Mouse (Mus musculus): Measurements from ENCODE around the gene Jhy. TPM values are rescaled to one million over a fixed set of nuclear protein-coding genes. Genes with fewer than 3 reads are reported as not detected.

Jhy gene
- polyA plus RNA-seq, 1 experiment from 2014 or later, result 0.09 TPM

DNA sequence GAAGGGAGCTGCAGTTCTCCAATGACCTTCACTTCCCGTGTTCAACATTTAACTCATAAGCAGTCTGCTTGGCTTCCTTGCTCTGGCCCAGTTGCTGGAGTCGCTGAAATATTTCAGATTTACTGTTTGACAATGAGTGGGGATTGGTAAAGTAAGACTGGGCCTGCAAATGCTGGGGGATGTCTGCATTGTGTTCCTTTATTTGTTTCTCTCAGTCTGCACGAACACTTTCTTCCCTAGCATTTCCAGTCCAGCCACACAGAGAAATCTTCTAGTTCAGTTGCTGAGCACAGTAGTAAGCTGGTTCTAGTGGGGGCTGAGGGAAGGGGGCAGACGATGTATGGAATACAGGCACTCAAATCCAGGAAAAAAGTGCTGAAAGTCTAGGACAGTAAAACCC, 89.0 kb downstream of the Jhy start:
- Histone ChIP-seq H3K4me2 (ENCODE audit: low read depth, low read length) (no peak overlapping the region), H3K4me3 (ENCODE audit: low read length) (no peak overlapping the region), H3K27me3 (replicated peaks; ENCODE audit: control insufficient read depth, insufficient read depth, low read length) (peaks cover 77% of the 10 kb centered on the region), H3K9ac (ENCODE audit: low read depth, low read length) (no peak overlapping the region), H3K4me1 (ENCODE audit: control insufficient read depth, insufficient read depth, low read length) (peaks cover 5% of the 10 kb centered on the region), H3K36me3 (ENCODE audit: control insufficient read depth, insufficient read depth, low read length) (no peaks in the 10 kb centered on the region), H3K27ac (ENCODE audit: low read length) (no peak overlapping the region), H3K9me3 (ENCODE audit: control insufficient read depth, low read length) (no peaks in the 10 kb centered on the region)
- ATAC-seq, result no peak
- WGBS, result 4% methylated on average over 4 of the region's 4 CpGs

DNA sequence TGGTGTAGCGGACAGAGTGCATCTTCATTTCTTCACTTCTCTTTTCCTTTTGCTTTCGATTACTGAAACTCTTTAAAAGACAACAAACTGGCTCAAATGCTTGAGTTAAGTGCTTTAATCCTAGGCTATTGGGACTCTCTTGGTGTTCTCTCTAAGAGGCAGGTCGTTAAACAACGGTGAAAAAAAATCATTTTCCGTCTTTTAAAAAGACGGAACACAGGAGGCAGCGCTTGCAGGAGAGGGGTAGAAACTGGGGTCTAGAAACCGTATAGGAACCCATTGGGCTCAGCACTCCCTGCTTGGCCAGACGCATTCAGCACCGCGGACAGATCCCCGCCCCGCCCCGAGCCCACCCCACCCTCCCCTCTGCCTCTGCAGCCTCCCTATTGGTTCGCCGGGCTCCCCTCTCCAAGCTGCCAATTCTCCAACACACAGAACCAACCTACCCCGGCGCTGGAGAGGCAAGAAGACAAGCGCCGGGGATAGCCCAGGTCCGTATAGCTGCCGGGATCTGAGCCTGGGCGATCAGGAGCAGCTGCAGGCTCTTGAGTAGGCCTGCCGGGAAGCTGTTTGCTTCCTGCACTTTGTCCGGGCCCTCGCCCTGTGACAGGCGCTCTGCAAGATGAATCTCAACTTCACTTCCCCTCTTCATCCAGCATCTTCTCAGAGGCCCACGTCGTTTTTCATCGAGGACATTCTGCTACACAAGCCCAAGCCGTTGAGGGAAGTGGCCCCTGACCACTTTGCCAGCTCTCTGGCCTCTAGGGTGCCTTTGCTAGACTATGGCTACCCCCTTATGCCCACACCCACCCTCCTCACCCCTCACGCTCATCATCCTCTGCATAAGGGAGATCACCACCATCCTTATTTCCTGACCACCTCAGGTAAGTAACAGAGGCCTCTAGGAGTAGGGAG, 90.1 kb downstream of the Jhy start, which contains the start of gene Bsx:
TSS of gene Bsx (plus strand) at position 572 of the 915 bp plus-strand sequence.
- 3% methylated on average over 31 of the region's 32 CpGs for WGBS
- Histone ChIP-seq H3K4me1 (ENCODE audit: control insufficient read depth, insufficient read depth, low read length) (peaks cover 5% of the 10 kb centered on the region), H3K36me3 (ENCODE audit: control insufficient read depth, insufficient read depth, low read length) (no peaks in the 10 kb centered on the region), H3K27ac (ENCODE audit: low read length) (no peak within 1 kb of the TSS), H3K4me3 (ENCODE audit: low read length) (peak within 1 kb of the TSS; percentile 36), H3K4me2 (ENCODE audit: low read depth, low read length) (peak within 1 kb of the TSS; percentile 51), H3K27me3 (replicated peaks; ENCODE audit: control insufficient read depth, insufficient read depth, low read length) (peaks cover 79% of the 10 kb centered on the region), H3K9me3 (ENCODE audit: control insufficient read depth, low read length) (no peaks in the 10 kb centered on the region), H3K9ac (ENCODE audit: low read depth, low read length) (no peak within 1 kb of the TSS)
- ATAC-seq, result peak; percentile 71; the same call in 1 of the 2 replicates

- no peaks in the 10 kb centered on the region for H3K9me3 ChIP-seq (ENCODE audit: control insufficient read depth, low read length)
- H3K4me1 ChIP-seq (ENCODE audit: control insufficient read depth, insufficient read depth, low read length), result no peaks in the 10 kb centered on the region
- H3K4me2 ChIP-seq (ENCODE audit: low read depth, low read length), result peak overlapping the region; percentile 52
- H3K4me3 ChIP-seq (ENCODE audit: low read length), result peak overlapping the region; percentile 36
- no peaks in the 10 kb centered on the region for H3K36me3 ChIP-seq (ENCODE audit: control insufficient read depth, insufficient read depth, low read length)
- H3K9ac ChIP-seq (ENCODE audit: low read depth, low read length), result no peak overlapping the region
- peaks cover 62% of the 10 kb centered on the region for H3K27me3 ChIP-seq (replicated peaks; ENCODE audit: control insufficient read depth, insufficient read depth, low read length)
- peak; percentile 40; the same call in 1 of the 2 replicates for ATAC-seq
- WGBS, result 6% methylated on average over 8 of the region's 8 CpGs
- H3K27ac ChIP-seq (ENCODE audit: low read length), result no peak overlapping the region
Observed at GRCm38 (mm10) chr9:40872156-40872478, 91.8 kb downstream of the Jhy start.

DNA sequence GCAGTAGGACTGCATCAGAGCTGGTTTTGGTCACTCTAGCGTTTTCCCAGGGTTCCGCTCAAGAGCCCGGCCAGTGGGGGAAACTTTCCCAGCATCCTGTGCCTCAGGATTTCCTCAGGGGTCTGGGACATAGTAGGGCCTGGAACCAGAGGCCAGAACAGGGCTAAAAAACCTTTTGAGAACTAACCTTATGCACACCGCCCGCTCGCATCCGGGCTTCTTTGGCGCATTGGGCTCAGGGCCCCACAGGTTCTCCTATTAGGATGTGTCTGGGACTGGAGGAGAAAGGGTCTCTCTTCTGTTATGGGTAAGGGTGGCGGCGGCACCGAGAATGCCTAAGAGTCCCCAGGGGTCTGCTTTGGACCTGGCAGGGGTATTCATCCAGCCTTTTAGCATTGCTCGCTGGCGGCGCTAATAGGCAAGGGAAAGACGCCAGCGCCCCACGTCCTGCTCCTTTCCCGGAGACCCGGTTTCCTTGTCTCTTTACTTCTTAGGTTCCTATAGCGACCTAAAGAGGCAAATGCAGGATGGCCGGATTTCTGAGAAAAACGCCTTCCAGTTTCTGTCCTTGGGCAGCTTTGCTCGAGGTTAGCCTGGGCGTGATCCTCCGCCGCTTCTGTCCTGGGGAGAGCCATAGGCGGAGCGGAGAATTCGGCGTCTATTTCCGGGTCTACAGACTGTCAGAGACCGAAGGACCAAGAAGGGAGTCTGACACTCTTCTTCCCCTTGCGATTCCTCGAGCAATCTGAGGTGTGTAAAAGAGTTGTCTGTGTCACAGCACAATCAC, 92.4 kb downstream of the Jhy start:
- Histone ChIP-seq H3K27me3 (replicated peaks; ENCODE audit: control insufficient read depth, insufficient read depth, low read length) (peaks cover 58% of the 10 kb centered on the region), H3K9ac (ENCODE audit: low read depth, low read length) (no peak overlapping the region), H3K36me3 (ENCODE audit: control insufficient read depth, insufficient read depth, low read length) (no peaks in the 10 kb centered on the region), H3K4me3 (ENCODE audit: low read length) (peak overlapping the region; percentile 36), H3K9me3 (ENCODE audit: control insufficient read depth, low read length) (no peaks in the 10 kb centered on the region), H3K4me1 (ENCODE audit: control insufficient read depth, insufficient read depth, low read length) (no peaks in the 10 kb centered on the region), H3K27ac (ENCODE audit: low read length) (no peak overlapping the region), H3K4me2 (ENCODE audit: low read depth, low read length) (peak overlapping the region; percentile 52)
- ATAC-seq, result peak; percentile 40; the same call in 1 of the 2 replicates
- under 1% methylated on average over 34 of the region's 34 CpGs for whole genome bisulfite sequencing

DNA sequence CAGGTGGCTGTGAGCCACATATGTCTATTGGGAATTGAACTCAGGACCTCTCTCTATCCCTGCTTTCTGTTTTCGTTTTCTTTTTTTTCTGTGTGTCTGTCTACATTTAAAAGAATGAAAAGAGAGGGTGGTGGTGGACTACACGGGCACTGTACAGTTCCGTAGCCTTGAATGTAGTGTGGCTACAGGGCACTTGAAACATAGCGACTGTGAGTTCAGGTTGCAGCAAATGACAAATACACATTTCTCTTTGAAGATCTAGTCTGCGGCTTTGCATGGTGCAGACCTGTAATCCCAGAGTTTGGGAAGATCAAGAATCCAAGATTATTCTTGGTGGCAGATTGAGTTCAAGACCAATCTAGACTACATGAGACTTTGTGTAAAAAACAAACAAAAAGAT, 93.6 kb downstream of the Jhy start:
- no peak overlapping the region for H3K27ac ChIP-seq (ENCODE audit: low read length)
- peaks cover 50% of the 10 kb centered on the region for H3K27me3 ChIP-seq (replicated peaks; ENCODE audit: control insufficient read depth, insufficient read depth, low read length)
- no peaks in the 10 kb centered on the region for H3K9me3 ChIP-seq (ENCODE audit: control insufficient read depth, low read length)
- no peak overlapping the region for H3K9ac ChIP-seq (ENCODE audit: low read depth, low read length)
- no peaks in the 10 kb centered on the region for H3K36me3 ChIP-seq (ENCODE audit: control insufficient read depth, insufficient read depth, low read length)
- no peak for ATAC-seq
- WGBS, result 83% methylated on average over 5 of the region's 5 CpGs
- no peak overlapping the region for H3K4me3 ChIP-seq (ENCODE audit: low read length)
- H3K4me1 ChIP-seq (ENCODE audit: control insufficient read depth, insufficient read depth, low read length), result no peaks in the 10 kb centered on the region
- no peak overlapping the region for H3K4me2 ChIP-seq (ENCODE audit: low read depth, low read length)

- ATAC-seq, result no peak
- no peak overlapping the region for H3K9ac ChIP-seq (ENCODE audit: low read depth, low read length)
- H3K9me3 ChIP-seq (ENCODE audit: control insufficient read depth, low read length), result no peaks in the 10 kb centered on the region
- H3K4me1 ChIP-seq (ENCODE audit: control insufficient read depth, insufficient read depth, low read length), result no peaks in the 10 kb centered on the region
- H3K4me3 ChIP-seq (ENCODE audit: low read length), result 0 out of 2 replicates have a peak overlapping the region, but pooled peaks have one; percentile 32
- no peaks in the 10 kb centered on the region for H3K36me3 ChIP-seq (ENCODE audit: control insufficient read depth, insufficient read depth, low read length)
- H3K27ac ChIP-seq (ENCODE audit: low read length), result no peak overlapping the region
- H3K27me3 ChIP-seq (replicated peaks; ENCODE audit: control insufficient read depth, insufficient read depth, low read length), result 0 out of 2 replicates have a peak, but pooled peaks cover 8% of the 10 kb centered on the region
- H3K4me2 ChIP-seq (ENCODE audit: low read depth, low read length), result peak overlapping the region; percentile 53
- 10% methylated on average over 9 of the region's 9 CpGs for WGBS
Observed at GRCm38 (mm10) chr9:40859196-40859595, 104.7 kb downstream of the Jhy start.

DNA sequence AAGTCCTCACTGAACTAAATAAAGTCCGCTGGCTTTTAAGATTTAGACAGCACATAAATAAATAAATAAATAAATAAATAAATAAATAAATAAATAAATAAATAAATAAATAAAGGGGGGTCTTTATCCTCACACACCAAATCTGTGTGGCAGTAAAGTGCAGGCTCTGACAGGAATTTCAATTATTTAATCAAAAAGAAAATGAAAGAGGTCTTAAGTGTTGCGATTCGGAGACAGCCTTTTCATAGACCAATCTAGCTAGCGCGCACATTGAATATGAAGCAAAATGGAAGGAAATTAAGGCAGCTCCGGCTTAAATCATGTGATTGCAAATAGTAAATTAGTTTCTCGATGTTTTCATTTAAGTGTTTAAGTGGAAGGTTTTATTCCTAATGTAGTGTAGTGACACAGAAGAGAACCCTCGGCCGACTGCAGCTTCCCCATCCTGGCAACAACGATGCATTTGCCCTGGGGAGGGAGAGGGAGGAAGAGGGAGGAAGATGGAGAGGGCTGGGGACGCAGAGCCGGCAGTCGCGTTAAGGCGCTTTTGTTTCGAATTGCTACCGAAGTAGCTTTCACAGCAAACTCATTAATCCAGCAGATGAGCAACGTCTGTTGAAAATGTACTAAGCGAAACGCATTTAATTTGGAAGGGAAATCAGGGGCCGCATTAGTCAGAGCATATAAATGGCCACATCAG, 105.3 kb downstream of the Jhy start:
- Histone ChIP-seq H3K27me3 (replicated peaks; ENCODE audit: control insufficient read depth, insufficient read depth, low read length) (0 out of 2 replicates have a peak, but pooled peaks cover 8% of the 10 kb centered on the region), H3K9ac (ENCODE audit: low read depth, low read length) (no peak overlapping the region), H3K27ac (ENCODE audit: low read length) (no peak overlapping the region), H3K4me3 (ENCODE audit: low read length) (peak overlapping the region; percentile 32), H3K9me3 (ENCODE audit: control insufficient read depth, low read length) (no peaks in the 10 kb centered on the region), H3K4me1 (ENCODE audit: control insufficient read depth, insufficient read depth, low read length) (no peaks in the 10 kb centered on the region), H3K4me2 (ENCODE audit: low read depth, low read length) (peak overlapping the region; percentile 53), H3K36me3 (ENCODE audit: control insufficient read depth, insufficient read depth, low read length) (no peaks in the 10 kb centered on the region)
- no peak for ATAC-seq
- WGBS, result 11% methylated on average over 21 of the region's 21 CpGs

- Histone ChIP-seq H3K9me3 (ENCODE audit: control insufficient read depth, low read length) (no peaks in the 10 kb centered on the region), H3K27ac (ENCODE audit: low read length) (no peak overlapping the region), H3K9ac (ENCODE audit: low read depth, low read length) (no peak overlapping the region), H3K27me3 (replicated peaks; ENCODE audit: control insufficient read depth, insufficient read depth, low read length) (no peaks in the 10 kb centered on the region), H3K36me3 (ENCODE audit: control insufficient read depth, insufficient read depth, low read length) (no peaks in the 10 kb centered on the region), H3K4me2 (ENCODE audit: low read depth, low read length) (no peak overlapping the region), H3K4me3 (ENCODE audit: low read length) (no peak overlapping the region), H3K4me1 (ENCODE audit: control insufficient read depth, insufficient read depth, low read length) (no peaks in the 10 kb centered on the region)
- no peak for ATAC-seq
- 62% methylated on average over 2 of the region's 2 CpGs for WGBS
Observed at GRCm38 (mm10) chr9:40851515-40851914, 112.4 kb downstream of the Jhy start.
